Mouse (Mus musculus) layer of hippocampus, adult 9-11 months (tissue): ENCODE measurements at regions not wholly inside any gene's neighbourhood (a gene's known extent, or its start where the extent isn't known, plus 50 kb on each side); places are given as distances from the start of the nearest gene placed in this dataset.
A peak's percentile ranks its signal among the peaks of the same experiment; 100 is the strongest.

Source experiments
- DNase-seq: peaks from one replicate; pipeline ENCODE4 v3.0.0; 2022

DNA sequence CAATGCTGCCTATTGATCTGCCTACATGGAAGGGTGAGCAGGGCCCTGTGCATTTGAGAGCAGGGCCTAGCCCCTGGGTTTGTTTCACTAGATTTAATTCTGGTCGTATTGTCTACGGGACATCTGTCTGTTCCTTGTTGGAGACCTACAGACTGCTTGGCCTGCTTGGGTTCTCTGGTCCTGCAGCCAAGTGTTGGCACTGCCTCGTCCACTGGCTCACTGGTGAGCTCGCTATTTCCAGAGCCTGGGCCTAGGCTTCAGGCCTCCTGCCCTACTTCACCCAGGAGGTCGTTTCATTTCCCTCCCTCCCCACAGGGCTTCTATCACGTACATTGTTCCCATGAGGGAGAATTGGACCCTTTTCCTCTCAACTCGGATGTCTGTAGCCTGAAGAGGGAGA is 62.2 kb upstream of the Blcap start:
- DNase-seq: no peak

- DNase-seq: peak; percentile 85
Measured at GRCm38 (mm10) chr2:157635670-157636069, 64.6 kb upstream of the Blcap start.

- DNase-seq: no peak
Measured at GRCm38 (mm10) chr2:157640873-157641272, 69.8 kb upstream of the Blcap start.

GRCm38 (mm10) chr2:157663584-157664375 is 73.4 kb upstream of the Ctnnbl1 start:
- DNase-seq: no peak

DNA sequence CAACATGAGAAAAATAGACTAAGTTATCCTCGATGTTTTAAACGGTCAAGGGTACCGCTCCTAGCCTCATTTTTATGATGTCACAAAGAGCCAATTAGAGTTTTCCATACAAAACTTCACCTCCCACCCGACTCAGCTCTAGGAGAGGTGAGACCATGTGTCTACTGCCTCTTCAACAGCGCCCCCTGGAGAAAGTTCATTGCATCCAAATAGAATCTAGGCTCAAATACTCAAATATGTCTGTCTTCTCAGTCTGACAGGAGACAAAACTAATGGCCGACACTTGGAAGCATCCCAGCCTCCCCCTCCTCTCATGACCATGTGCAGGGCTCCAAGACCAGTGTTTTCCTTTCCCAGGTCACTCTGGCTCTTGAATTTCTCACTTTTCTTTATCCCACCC is 72.7 kb upstream of the Ctnnbl1 start:
- no peak for DNase-seq

DNA sequence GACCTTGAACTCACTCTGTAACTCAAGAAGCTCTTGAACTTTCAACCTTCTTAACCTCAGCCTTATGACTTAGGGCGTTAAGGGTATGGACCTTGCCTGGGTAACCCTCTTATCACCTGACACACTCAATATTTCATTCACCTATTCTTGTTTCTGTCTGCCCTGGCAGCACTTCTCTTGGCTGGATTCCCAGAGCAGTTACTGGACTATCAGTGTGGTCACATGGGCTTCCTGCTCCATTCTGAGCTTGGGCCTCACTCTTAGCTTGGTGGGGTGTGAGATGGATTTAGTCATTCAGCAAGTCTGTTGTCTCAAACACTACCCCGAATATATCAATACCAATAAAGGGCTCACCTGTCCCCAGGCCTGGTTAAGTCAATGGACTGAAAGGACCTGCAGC is 67.0 kb upstream of the Ctnnbl1 start:
- no peak for DNase-seq

DNA sequence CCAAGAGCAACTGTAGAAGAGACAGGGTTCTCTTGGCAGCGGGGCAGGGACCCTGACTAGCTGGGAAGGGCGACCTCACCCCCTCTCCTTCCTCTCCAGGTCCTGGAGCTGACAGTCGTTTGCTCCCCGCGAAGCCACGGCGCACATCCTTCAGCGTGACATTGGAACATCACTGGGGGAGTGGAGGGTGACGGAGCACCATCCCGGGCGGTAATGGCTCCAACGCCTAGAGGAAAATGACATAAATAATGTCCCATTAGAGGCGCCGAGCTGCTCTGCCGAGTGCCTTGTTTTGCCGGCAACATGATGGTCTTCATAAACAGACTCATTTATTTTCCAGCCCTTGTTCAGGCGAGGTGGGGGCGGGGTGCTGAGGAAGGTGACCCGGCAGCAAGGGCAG is 62.3 kb upstream of the Ctnnbl1 start:
- no peak for DNase-seq

- no peak for DNase-seq
Measured at GRCm38 (mm10) chr2:157676396-157677176, 60.6 kb upstream of the Ctnnbl1 start.

DNA sequence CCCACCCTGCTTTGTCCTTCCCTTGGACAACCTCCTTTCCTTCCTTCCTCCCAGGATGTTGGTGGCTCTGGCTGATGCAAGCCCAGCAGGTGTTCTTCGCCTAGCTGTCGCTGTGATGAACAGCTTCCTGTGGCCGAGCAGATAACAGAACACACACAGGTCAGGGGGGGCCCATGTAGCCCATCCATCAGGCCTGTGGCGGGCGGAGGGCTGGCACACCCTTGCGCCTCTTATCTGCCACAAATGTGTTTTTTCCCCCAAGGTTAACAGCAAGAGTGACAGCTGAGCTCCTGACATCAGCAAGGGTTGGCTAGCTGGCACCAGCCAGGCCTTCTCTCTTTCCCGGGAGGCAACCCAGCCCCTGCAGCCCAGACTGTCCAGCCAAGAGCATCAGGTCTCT is 59.9 kb upstream of the Ctnnbl1 start:
- no peak for DNase-seq

DNA sequence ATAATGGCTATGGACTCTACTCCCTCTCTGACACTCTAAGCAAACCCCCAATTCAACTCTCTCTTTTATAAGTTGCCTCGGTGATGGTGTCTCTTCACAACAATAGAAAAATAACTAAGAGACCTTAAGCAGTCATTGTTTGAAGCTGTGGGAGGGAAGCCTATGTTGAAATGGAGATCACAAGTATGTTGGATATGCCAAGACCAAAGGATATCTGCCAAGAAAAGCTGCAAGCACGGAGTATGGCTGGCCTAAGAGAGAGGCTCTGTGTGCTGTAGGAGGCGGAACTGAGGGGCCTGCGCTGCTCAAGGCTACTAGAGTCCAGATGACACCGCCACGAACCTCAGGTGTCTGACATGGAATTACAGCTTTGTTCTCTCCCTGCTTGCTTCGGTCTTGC is 55.3 kb upstream of the Ctnnbl1 start:
- no peak for DNase-seq
